Mouse (Mus musculus): Measurements from ENCODE around the gene Cop1. TPM values are rescaled to one million over a fixed set of nuclear protein-coding genes. Genes with fewer than 3 reads are reported as not detected.

The Cop1 gene
- polyA plus RNA-seq, 1 experiment from 2014 or later: 80.9 TPM

Small RNA genes lying within 50 kb of the gene (microRNA-seq; reads per million reads assigned to microRNA genes)
- 28.7 reads per million, percentile 38 among the genes with 10 or more reads in this experiment for gene Mir1843b (ENCODE audit: borderline number of aligned reads)
